In genomic region chr9:111107863-111108262, GRCm38 (mm10) we compare ENCODE assay signal across 31 mouse cellular contexts.
"Had no signal": no experiment of that assay in that cellular context is flagged by ENCODE, and none has a peak within 500 bp of the region (broad histone marks: within the 10 kb centered on the region; RNA-seq: fewer than 3 reads in every experiment).

No protein-coding gene starts in this region.

- H3K4me2 ChIP-seq: limb, embryonic 12.5 days; limb, embryonic 13.5 days; limb, embryonic 15.5 days; liver, embryonic 11.5 days; liver, embryonic 12.5 days; liver, embryonic 13.5 days; liver, embryonic 15.5 days; lung, embryonic 14.5 days; lung, embryonic 15.5 days; midbrain, embryonic 11.5 days; midbrain, embryonic 12.5 days; midbrain, embryonic 13.5 days; midbrain, embryonic 15.5 days; neural tube, embryonic 12.5 days had no signal

- H3K4me3 ChIP-seq: limb, embryonic 10.5 days; limb, embryonic 12.5 days; limb, embryonic 13.5 days; limb, embryonic 15.5 days; liver, embryonic 12.5 days; liver, embryonic 13.5 days; liver, embryonic 15.5 days; lung, embryonic 15.5 days; megakaryocyte, embryonic 14.5 days; midbrain, embryonic 10.5 days; midbrain, embryonic 12.5 days; midbrain, embryonic 13.5 days; midbrain, embryonic 15.5 days; myocyte; neural tube, embryonic 12.5 days had no signal

- H3K36me3 ChIP-seq: limb, embryonic 10.5 days; limb, embryonic 12.5 days; limb, embryonic 13.5 days; limb, embryonic 15.5 days; liver, embryonic 12.5 days; liver, embryonic 13.5 days; liver, embryonic 15.5 days; lung, embryonic 15.5 days; midbrain, embryonic 10.5 days; midbrain, embryonic 12.5 days; midbrain, embryonic 13.5 days; midbrain, embryonic 15.5 days; neural tube, embryonic 12.5 days had no signal

- H3K27me3 ChIP-seq: limb, embryonic 12.5 days; limb, embryonic 13.5 days; limb, embryonic 15.5 days; liver, embryonic 12.5 days; liver, embryonic 13.5 days; liver, embryonic 15.5 days; lung, embryonic 15.5 days; megakaryocyte, embryonic 14.5 days; midbrain, embryonic 12.5 days; midbrain, embryonic 13.5 days; midbrain, embryonic 15.5 days; neural tube, embryonic 12.5 days had no signal

- DNase-seq: left cerebral cortex, postnatal 4 days; liver; liver, embryonic 13.5 days; liver, postnatal 0 days; lung, adult 18-20 months; lung, adult 2 months; lung, embryonic 14.5 days; lung, postnatal 10 days; lung, postnatal 14 days; lung, postnatal 36 days; lung, postnatal 4 days; midbrain, embryonic 14.5 days had no signal

- H3K9me3 ChIP-seq: limb, embryonic 10.5 days; limb, embryonic 12.5 days; limb, embryonic 13.5 days; limb, embryonic 15.5 days; liver, embryonic 12.5 days; liver, embryonic 13.5 days; liver, embryonic 15.5 days; lung, embryonic 15.5 days; midbrain, embryonic 10.5 days; midbrain, embryonic 12.5 days; midbrain, embryonic 13.5 days; midbrain, embryonic 15.5 days; neural tube, embryonic 12.5 days had no signal

- H3K4me1 ChIP-seq: limb, embryonic 10.5 days; limb, embryonic 12.5 days; limb, embryonic 13.5 days; limb, embryonic 15.5 days; liver, embryonic 12.5 days; liver, embryonic 13.5 days; liver, embryonic 15.5 days; lung, embryonic 15.5 days; midbrain, embryonic 10.5 days; midbrain, embryonic 12.5 days; midbrain, embryonic 13.5 days; midbrain, embryonic 15.5 days; neural tube, embryonic 12.5 days had no signal

- H3K27ac ChIP-seq: limb, embryonic 10.5 days; limb, embryonic 12.5 days; limb, embryonic 13.5 days; limb, embryonic 15.5 days; liver, embryonic 12.5 days; liver, embryonic 13.5 days; liver, embryonic 14.5 days; liver, embryonic 15.5 days; lung, embryonic 15.5 days; macrophage; midbrain, embryonic 10.5 days; midbrain, embryonic 12.5 days; midbrain, embryonic 13.5 days; midbrain, embryonic 15.5 days; neural tube, embryonic 12.5 days had no signal

- ATAC-seq: liver, embryonic 12.5 days; liver, postnatal 0 days; lung, postnatal 0 days; midbrain, embryonic 13.5 days; midbrain, embryonic 15.5 days had no signal

- H3K9ac ChIP-seq: limb, embryonic 12.5 days; limb, embryonic 13.5 days; limb, embryonic 15.5 days; liver, embryonic 12.5 days; liver, embryonic 13.5 days; liver, embryonic 14.5 days; liver, embryonic 15.5 days; liver, postnatal 0 days; lung, embryonic 14.5 days; lung, embryonic 15.5 days; midbrain, embryonic 12.5 days; midbrain, embryonic 13.5 days; midbrain, embryonic 15.5 days; neural tube, embryonic 12.5 days had no signal
